Mouse (Mus musculus) intestine, embryonic 15.5 days (tissue): ENCODE measurements at regions not wholly inside any gene's neighbourhood (a gene's known extent, or its start where the extent isn't known, plus 50 kb on each side); places are given as distances from the start of the nearest gene placed in this dataset.
A peak's percentile ranks its signal among the peaks of the same experiment; 100 is the strongest.

ENCODE experiments used
- ATAC-seq: fragments of 200-750 bp; cut with Nextera tagmentation; 2 replicates; pipeline ENCODE4 v1.8.0; 2017; ENCODE audit warnings: moderate TSS enrichment, moderate library complexity
- H3K27ac ChIP-seq: fragments of 300-500 bp; sonication (generic); 2 replicates; pipeline ENCODE4 v1.5.1; 2015; ENCODE audit warnings: mild to moderate bottlenecking, inconsistent platforms
- H3K27me3 ChIP-seq: fragments of 300-500 bp; sonication (generic); replicated peaks from 2 replicates; pipeline ENCODE4 v1.6.1; 2015; ENCODE audit warnings: inconsistent platforms
- H3K36me3 ChIP-seq: fragments of 300-500 bp; sonication (generic); 2 replicates; pipeline ENCODE4 v1.6.1; 2015; ENCODE audit warnings: inconsistent platforms
- H3K4me1 ChIP-seq: fragments of 300-500 bp; sonication (generic); replicated peaks from 2 replicates; pipeline ENCODE4 v1.6.1; 2015; ENCODE audit warnings: inconsistent platforms
- H3K4me2 ChIP-seq: fragments of 300-500 bp; sonication (generic); replicated peaks from 2 replicates; pipeline ENCODE4 v1.6.1; 2015; ENCODE audit warnings: mild to moderate bottlenecking, inconsistent platforms
- H3K4me3 ChIP-seq: fragments of 300-500 bp; sonication (generic); replicated peaks from 2 replicates; pipeline ENCODE4 v1.5.1; 2015; ENCODE audit warnings: inconsistent platforms
- H3K9ac ChIP-seq: fragments of 300-500 bp; sonication (generic); 2 replicates; pipeline ENCODE4 v1.6.1; 2015; ENCODE audit warnings: inconsistent platforms
- H3K9me3 ChIP-seq: fragments of 300-500 bp; sonication (generic); 2 replicates; pipeline ENCODE4 v1.6.1; 2016; ENCODE audit warnings: inconsistent platforms
- WGBS: fragments of 180-500 bp; shearing (Covaris S2); methylation state at CpG from one replicate; pipeline ENCODE4 v1.1.7; 2015; 5-methylcytosine and 5-hydroxymethylcytosine counted together

DNA sequence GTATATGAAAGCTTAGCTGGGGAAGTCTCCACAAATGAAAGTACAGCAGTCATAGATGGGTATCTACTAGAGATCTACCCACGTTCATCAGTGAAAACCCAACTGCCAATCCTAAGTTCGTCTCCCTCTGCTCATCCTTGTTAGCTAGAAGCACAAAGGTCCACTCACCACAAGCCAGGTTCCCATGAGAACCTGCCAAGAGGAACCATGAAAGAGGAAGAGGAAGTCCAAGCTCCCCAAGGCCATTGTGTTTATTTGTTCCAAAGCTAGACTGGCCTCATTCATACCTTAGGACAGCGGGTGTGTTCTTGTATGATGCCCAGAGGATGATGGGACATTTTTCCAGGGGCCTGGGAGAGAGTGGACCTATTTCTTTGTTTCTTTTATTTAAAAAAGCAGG lies 150.4 kb downstream of the Irs2 start:
- Histone ChIP-seq H3K9ac (no peak overlapping the region), H3K4me2 (no peak overlapping the region), H3K36me3 (no peaks in the 10 kb centered on the region), H3K27me3 (no peaks in the 10 kb centered on the region), H3K4me3 (no peak overlapping the region), H3K27ac (no peak overlapping the region), H3K9me3 (no peaks in the 10 kb centered on the region), H3K4me1 (peaks cover 17% of the 10 kb centered on the region)
- 92% methylated on average over 3 of the region's 3 CpGs for WGBS
- ATAC-seq: no peak

DNA sequence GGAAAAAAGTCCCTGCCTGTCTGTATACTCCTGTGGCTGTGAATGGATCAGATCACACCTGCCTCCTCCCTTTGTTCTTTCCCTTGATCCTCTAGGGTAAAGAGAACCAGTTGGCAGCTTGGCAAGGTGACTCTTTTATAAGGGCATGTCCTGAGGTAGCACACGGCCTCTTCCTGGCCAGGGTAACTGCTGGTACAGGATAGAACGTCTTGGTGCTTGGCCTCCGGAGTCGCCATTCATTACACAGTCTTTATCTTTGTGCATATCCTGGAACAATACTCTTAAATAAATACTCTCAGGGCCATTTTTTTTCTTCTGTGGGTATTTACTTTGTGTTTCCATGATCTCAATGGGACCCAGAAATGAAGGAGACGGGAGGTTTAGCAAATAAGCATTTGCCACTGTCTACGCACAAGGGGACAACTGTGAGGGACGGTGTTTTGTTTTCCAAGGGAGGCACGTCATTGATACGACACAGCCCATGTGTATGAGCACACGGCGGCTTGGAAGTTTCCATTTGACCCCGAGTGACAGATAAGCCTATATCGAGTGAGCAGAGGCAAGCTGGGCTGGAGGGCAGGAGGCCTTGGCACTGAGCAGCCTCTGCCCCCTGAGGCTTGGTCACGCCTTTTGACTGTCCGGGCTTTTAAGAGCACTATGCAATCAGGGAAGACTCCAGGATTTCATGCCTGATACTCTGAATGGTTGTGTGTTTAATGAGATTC lies 151.1 kb downstream of the Irs2 start:
- H3K9ac ChIP-seq: no peak overlapping the region
- peak; percentile 56 for ATAC-seq
- no peaks in the 10 kb centered on the region for H3K9me3 ChIP-seq
- H3K27me3 ChIP-seq: no peaks in the 10 kb centered on the region
- no peaks in the 10 kb centered on the region for H3K36me3 ChIP-seq
- peaks cover 12% of the 10 kb centered on the region; the same call in 1 of the 2 replicates for H3K4me1 ChIP-seq
- no peak overlapping the region for H3K4me2 ChIP-seq
- no peak overlapping the region for H3K4me3 ChIP-seq
- H3K27ac ChIP-seq: no peak overlapping the region
- WGBS: 57% methylated on average over 15 of the region's 15 CpGs

DNA sequence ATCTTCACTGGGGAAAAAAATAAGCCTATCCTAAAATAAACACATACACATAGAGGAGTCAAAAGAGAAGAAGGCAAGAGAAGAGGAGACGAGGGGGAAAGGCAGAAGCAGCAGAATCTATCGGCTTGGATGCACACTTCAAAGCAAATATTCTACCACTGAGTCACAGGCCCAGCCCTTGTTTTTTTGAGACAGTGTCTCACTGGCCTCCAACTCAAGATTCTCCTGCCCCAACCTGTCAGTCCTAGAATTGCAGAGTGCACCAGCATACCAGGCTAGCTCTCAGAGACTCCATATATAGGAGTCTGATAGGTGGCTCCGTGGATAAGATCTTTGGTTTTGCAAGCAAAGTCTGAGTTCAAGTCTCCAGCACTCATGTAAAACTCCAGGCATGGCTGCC lies 152.6 kb downstream of the Irs2 start:
- no peak overlapping the region for H3K4me2 ChIP-seq
- no peaks in the 10 kb centered on the region for H3K9me3 ChIP-seq
- H3K36me3 ChIP-seq: no peaks in the 10 kb centered on the region
- 75% methylated on average over 3 of the region's 3 CpGs for WGBS
- no peak for ATAC-seq
- no peaks in the 10 kb centered on the region for H3K27me3 ChIP-seq
- no peak overlapping the region for H3K27ac ChIP-seq
- H3K9ac ChIP-seq: no peak overlapping the region
- no peak overlapping the region for H3K4me3 ChIP-seq
- H3K4me1 ChIP-seq: peaks cover 9% of the 10 kb centered on the region; the same call in 1 of the 2 replicates

DNA sequence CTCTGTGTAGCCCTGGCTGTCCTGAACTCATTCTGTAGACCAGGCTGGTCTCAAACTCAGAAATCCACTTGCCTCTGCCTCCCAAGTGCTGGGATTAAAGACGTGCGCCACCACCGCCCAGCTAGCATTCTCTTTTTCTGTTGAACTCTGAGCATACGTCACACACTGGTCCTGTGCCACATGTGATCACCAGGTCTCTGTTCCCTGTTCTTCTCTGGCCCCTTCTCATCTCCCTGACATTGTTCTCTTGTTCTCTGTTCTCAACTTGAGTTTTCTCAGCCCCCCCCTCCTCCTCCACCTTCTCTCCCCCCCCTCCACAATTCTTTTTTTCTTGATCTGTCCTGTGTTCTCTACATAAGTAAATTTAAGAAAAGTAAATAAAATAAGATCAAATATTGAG lies 153.1 kb downstream of the Irs2 start:
- 81% methylated on average over 4 of the region's 4 CpGs for WGBS
- H3K9ac ChIP-seq: no peak overlapping the region
- no peak overlapping the region for H3K4me2 ChIP-seq
- H3K9me3 ChIP-seq: no peaks in the 10 kb centered on the region
- ATAC-seq: no peak
- H3K27ac ChIP-seq: no peak overlapping the region
- no peaks in the 10 kb centered on the region for H3K27me3 ChIP-seq
- H3K4me3 ChIP-seq: no peak overlapping the region
- H3K4me1 ChIP-seq: peaks cover 9% of the 10 kb centered on the region; the same call in 1 of the 2 replicates
- H3K36me3 ChIP-seq: no peaks in the 10 kb centered on the region

DNA sequence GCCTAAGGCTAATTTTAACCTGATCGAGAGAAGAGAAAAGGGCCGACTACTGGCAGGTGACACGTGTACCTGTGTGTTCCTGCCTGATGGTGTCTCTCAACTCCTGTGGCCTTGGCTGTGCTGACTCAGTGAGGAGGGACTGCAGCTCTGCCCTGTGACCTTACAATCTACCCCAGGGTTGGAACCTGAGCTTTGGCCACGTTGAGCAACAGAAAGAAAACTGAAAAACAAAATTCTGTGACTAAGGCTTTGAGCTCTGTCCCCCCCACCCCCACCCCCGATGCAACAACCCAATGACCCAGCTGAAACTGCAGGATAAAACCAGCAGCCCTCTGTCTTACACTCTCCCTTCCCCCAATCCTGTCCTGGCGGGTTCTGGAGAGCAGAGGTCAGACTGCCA lies 153.7 kb downstream of the Irs2 start:
- Histone ChIP-seq H3K4me1 (peaks cover 9% of the 10 kb centered on the region; the same call in 1 of the 2 replicates), H3K27me3 (no peaks in the 10 kb centered on the region), H3K27ac (peak overlapping the region; percentile 42), H3K36me3 (no peaks in the 10 kb centered on the region), H3K9ac (no peak overlapping the region), H3K4me3 (no peak overlapping the region), H3K4me2 (no peak overlapping the region), H3K9me3 (no peaks in the 10 kb centered on the region)
- ATAC-seq: peak; percentile 75
- 44% methylated on average over 6 of the region's 6 CpGs for WGBS

DNA sequence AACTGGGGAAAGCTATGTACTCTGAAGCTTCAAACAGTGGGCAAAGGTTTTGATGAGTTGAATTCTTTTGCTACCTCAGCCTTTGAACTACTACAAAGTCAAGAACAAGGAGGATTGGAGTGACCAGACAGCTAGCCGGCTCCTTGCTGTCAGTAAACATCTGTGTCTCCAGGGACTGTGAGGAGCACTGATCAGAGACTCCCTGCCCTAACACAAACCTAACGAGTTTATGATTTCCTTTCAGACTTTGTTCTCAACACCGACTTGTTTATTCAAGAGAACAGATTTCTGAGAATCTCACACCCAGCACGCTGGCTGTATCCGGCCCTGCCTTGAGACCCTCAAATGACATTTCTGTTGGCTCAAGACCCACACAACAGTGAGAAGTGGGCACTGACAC lies 154.4 kb downstream of the Irs2 start:
- no peak overlapping the region for H3K9ac ChIP-seq
- no peak overlapping the region for H3K4me2 ChIP-seq
- H3K27me3 ChIP-seq: no peaks in the 10 kb centered on the region
- H3K4me1 ChIP-seq: peaks cover 9% of the 10 kb centered on the region; the same call in 1 of the 2 replicates
- H3K9me3 ChIP-seq: no peaks in the 10 kb centered on the region
- WGBS: 35% methylated on average over 5 of the region's 5 CpGs
- no peaks in the 10 kb centered on the region for H3K36me3 ChIP-seq
- 0 out of 2 replicates have a peak, but pooled peaks have one; percentile 9 for ATAC-seq
- peak overlapping the region; percentile 42 for H3K27ac ChIP-seq
- no peak overlapping the region for H3K4me3 ChIP-seq

DNA sequence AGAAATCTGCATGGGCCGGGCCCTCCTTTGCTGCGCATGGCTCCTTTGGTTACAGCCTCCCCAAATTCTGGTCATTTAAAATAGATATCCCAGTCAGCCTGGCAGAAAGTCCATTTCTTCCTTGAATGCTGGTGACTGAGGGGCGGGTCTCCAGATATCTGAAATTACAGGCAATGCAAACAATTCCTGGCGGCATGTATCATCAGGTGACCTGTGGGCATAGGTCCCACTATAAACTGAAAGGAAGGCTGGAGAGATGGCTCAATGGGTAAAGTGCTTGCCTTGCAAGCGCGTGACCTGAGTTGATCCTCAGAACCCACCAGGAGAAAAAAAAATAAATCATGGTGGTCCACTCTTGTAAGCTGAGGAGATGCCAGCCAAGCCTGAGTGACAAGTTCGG lies 158.3 kb downstream of the Irs2 start:
- Histone ChIP-seq H3K4me1 (peaks cover 8% of the 10 kb centered on the region; the same call in 1 of the 2 replicates), H3K9me3 (no peaks in the 10 kb centered on the region), H3K27ac (no peak overlapping the region), H3K4me3 (no peak overlapping the region), H3K36me3 (no peaks in the 10 kb centered on the region), H3K4me2 (no peak overlapping the region), H3K27me3 (no peaks in the 10 kb centered on the region), H3K9ac (no peak overlapping the region)
- peak; percentile 67 for ATAC-seq
- 65% methylated on average over 7 of the region's 7 CpGs for whole genome bisulfite sequencing

DNA sequence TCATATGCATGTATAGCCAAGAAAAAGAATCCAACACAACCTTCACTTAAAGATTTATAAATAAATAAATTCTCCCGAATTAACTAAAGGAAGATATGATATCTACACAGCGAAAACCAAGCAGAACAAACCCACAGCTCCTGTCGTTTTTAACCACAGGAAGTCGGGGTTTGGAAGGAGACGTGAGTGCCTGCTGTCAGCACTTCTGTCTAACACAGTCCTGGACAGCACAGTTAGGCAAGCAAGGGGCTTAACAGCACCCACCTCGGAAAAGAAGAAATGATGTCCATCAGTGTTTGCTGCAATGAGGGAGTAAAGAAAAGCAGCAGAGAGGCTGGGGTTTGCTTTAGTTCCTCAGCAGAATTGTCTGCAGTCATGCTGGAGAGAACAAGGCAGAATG lies 162.7 kb downstream of the Irs2 start:
- WGBS: 50% methylated on average over 6 of the region's 6 CpGs

DNA sequence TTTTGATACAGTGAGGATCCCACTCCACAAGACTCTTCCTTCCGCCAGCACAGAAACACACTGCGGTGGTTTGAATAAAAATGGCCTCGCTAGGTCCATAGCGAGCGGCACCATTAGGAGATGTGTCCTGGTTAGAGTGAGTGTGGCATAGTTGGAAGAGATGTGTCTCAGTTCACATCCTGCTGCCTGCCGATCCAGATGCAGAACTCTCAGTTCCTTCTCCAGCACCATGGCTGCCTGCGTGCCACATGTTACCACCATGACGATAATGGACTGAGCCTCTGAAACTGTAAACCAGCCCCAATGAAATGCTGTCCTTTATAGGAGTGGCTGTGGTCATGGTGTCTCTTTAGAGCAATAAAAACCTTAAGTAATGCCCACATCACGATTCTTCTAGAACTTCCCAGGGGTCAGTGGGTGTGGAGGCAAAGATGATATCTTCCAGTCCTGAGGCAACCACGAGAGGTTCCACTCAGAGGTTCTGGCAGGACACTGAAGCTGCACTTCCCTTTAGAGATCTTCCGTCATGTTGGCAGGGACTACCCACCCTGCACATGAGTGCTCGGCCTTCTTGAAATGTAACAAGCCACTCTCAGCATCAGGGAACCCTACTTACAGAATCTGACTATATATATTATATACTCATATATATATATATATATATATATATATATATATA lies 167.3 kb downstream of the Irs2 start:
- Histone ChIP-seq H3K4me1 (no peaks in the 10 kb centered on the region), H3K4me2 (no peak overlapping the region), H3K27me3 (no peaks in the 10 kb centered on the region), H3K27ac (no peak overlapping the region), H3K9ac (no peak overlapping the region), H3K36me3 (no peaks in the 10 kb centered on the region), H3K9me3 (no peaks in the 10 kb centered on the region), H3K4me3 (no peak overlapping the region)
- no peak for ATAC-seq
- WGBS: 90% methylated on average over 12 of the region's 12 CpGs

More for the DNA sequence above, 162.7 kb downstream of the Irs2 start:
- no peak overlapping the region for H3K4me2 ChIP-seq
- H3K36me3 ChIP-seq: no peaks in the 10 kb centered on the region
- H3K4me1 ChIP-seq: no peaks in the 10 kb centered on the region
- no peak for ATAC-seq
- no peak overlapping the region for H3K27ac ChIP-seq
- no peaks in the 10 kb centered on the region for H3K9me3 ChIP-seq
- no peak overlapping the region for H3K4me3 ChIP-seq
- H3K9ac ChIP-seq: no peak overlapping the region
- no peaks in the 10 kb centered on the region for H3K27me3 ChIP-seq

DNA sequence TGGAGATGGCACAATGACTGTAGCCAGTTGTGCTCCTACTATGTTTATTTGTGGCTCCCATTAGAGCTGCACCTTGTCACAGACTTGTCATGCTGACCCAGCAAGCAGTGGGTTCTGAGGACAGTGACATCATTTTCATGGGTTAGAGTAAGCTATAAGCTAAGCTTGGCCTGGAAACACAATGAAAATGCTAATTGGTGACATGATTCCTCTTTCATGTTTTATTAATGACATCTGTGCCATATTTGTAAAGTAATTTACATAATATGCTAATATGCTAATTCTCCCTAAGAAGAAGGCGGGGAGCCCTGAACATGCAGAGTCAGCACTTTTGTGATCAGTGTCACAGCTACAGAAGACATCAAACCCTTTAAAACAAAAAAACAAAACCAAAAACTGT lies 168.2 kb downstream of the Irs2 start:
- Histone ChIP-seq H3K27ac (no peak overlapping the region), H3K27me3 (no peaks in the 10 kb centered on the region), H3K9me3 (no peaks in the 10 kb centered on the region), H3K4me3 (no peak overlapping the region), H3K9ac (no peak overlapping the region), H3K36me3 (no peaks in the 10 kb centered on the region), H3K4me1 (no peaks in the 10 kb centered on the region), H3K4me2 (no peak overlapping the region)
- ATAC-seq: no peak
- WGBS: 92% methylated on average over 1 of the region's 1 CpGs

DNA sequence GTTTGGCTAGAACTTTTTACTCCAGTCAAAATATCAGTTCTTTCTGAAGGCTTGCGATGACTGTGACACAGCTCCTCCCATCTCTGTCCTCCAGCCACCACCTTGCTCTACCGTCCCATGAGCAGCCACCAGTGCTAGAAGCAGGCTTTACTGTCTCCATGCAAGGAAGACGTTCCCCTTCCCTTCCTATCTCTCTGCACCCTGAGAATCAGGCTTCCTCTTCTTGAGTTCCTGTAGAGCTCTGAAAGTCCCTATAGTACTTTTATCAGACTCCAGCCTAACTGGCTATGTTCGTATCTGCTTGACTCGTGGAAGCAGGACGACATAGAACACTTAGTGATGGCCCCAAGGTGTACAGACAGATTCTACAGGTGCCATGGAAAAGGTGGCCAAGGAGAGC lies 173.2 kb downstream of the Irs2 start:
- H3K9me3 ChIP-seq: no peaks in the 10 kb centered on the region
- H3K36me3 ChIP-seq: no peaks in the 10 kb centered on the region
- no peak overlapping the region for H3K27ac ChIP-seq
- H3K4me3 ChIP-seq: no peak overlapping the region
- no peaks in the 10 kb centered on the region for H3K4me1 ChIP-seq
- no peak overlapping the region for H3K4me2 ChIP-seq
- 83% methylated on average over 6 of the region's 6 CpGs for WGBS
- H3K27me3 ChIP-seq: no peaks in the 10 kb centered on the region
- H3K9ac ChIP-seq: no peak overlapping the region
- no peak for ATAC-seq

DNA sequence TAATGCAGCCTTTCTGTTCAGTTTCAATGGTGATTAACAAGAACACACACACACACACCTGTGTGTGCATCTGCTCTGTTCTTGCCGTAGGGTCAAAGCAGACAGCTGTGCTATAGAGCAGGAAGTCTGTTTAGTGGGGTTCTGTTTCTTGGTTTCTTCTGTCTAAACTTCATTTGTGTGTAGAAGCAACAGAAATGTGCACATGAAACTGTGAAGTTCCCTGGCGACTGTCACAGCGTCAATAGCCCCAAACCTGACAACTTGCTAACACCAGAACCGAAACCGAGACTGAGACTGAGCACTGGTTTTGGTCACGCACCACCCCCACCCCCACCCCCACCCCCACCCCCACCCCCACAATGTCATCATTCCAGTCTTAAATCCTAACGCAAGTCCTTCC lies 176.4 kb downstream of the Irs2 start:
- H3K4me2 ChIP-seq: no peak overlapping the region
- no peaks in the 10 kb centered on the region for H3K27me3 ChIP-seq
- no peaks in the 10 kb centered on the region for H3K4me1 ChIP-seq
- H3K4me3 ChIP-seq: no peak overlapping the region
- no peak for ATAC-seq
- no peaks in the 10 kb centered on the region for H3K9me3 ChIP-seq
- H3K36me3 ChIP-seq: no peaks in the 10 kb centered on the region
- WGBS: 81% methylated on average over 7 of the region's 7 CpGs
- H3K9ac ChIP-seq: no peak overlapping the region
- H3K27ac ChIP-seq: no peak overlapping the region; the same call in 1 of the 2 replicates

DNA sequence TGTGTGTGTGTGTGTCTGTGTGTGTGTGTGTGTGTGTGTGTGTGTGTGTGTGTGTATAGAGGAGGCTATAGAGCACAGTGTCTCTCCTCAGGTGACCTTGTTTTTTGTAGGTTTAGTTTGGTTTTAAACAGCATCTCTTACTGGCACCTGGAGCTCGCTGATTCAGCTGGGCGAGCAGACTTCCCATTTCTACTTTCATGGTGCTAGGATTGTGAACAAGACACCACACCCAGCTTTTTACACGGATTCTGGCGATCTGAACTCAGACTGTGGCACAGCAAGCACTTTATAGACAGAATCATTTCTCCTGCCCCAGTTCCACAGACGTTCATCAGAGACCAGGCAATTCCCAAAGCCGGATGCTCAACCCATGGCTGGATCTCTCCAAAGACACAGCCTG lies 177.0 kb downstream of the Irs2 start:
- Histone ChIP-seq H3K36me3 (no peaks in the 10 kb centered on the region), H3K9ac (no peak overlapping the region), H3K4me3 (no peak overlapping the region), H3K4me1 (no peaks in the 10 kb centered on the region), H3K27me3 (no peaks in the 10 kb centered on the region), H3K4me2 (no peak overlapping the region), H3K9me3 (no peaks in the 10 kb centered on the region), H3K27ac (no peak overlapping the region)
- WGBS: 71% methylated on average over 6 of the region's 6 CpGs
- no peak for ATAC-seq
